Mouse (Mus musculus) bone marrow, adult 2 months (tissue): Measurements from ENCODE around the gene Tmem41a.

ENCODE experiments used
- CTCF ChIP-seq: fragments of 200-500 bp; IDR thresholded peaks from 2 replicates; pipeline ENCODE4 v1.5.1; 2011; ENCODE audit warnings: low read length, control low read depth; ENCODE audit not compliant: control insufficient read depth, insufficient read depth
- POLR2A ChIP-seq: fragments of 200-500 bp; IDR thresholded peaks from 2 replicates; pipeline ENCODE4 v1.6.1; 2011; ENCODE audit warnings: low read depth, mild to moderate bottlenecking, control low read depth, low read length, borderline replicate concordance; ENCODE audit not compliant: control insufficient read depth

DNA sequence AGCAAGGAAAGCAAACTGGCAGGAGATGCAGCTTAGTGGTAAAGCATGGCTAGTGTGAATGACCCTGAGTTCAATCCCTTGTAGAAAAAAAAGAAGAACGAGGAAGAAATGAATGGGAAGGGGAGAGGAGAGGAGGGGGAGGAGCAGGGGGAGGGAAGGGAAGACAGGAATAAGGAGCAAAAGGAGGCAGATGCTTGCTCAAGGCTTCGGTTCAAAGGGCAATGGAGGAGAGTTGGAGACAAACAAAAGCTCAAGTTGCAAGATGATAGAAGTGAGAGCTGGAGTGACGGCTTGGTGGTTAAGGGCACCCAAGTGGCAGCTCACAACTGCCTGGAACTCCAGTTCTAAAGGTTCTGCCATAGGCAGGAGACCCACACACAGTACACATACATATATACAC lies 38.8 kb upstream of the Tmem41a start:
- TF ChIP-seq CTCF (no peak), POLR2A (no peak)
